Mouse (Mus musculus) testis, adult 2 months (tissue): ENCODE measurements at regions not wholly inside any gene's neighbourhood (a gene's known extent, or its start where the extent isn't known, plus 50 kb on each side); places are given as distances from the start of the nearest gene placed in this dataset.

Source experiments
- H3K27ac ChIP-seq: fragments of 200-500 bp; 2 replicates; pipeline ENCODE4 v1.5.1; 2012; ENCODE audit warnings: low read depth, low read length; ENCODE audit not compliant: control insufficient read depth, insufficient read depth
- H3K27me3 ChIP-seq: fragments of 200-500 bp; 2 replicates; pipeline ENCODE4 v1.6.1; 2012; ENCODE audit warnings: mild to moderate bottlenecking, low read length, moderate library complexity; ENCODE audit not compliant: control insufficient read depth, insufficient read depth
- H3K36me3 ChIP-seq: fragments of 200-500 bp; 2 replicates; pipeline ENCODE4 v1.6.1; 2012; ENCODE audit warnings: mild to moderate bottlenecking, low read length; ENCODE audit not compliant: control insufficient read depth, insufficient read depth
- H3K4me1 ChIP-seq: fragments of 200-500 bp; 2 replicates; pipeline ENCODE4 v1.6.1; 2012; ENCODE audit warnings: low read length; ENCODE audit not compliant: control insufficient read depth, insufficient read depth
- H3K4me3 ChIP-seq: fragments of 200-500 bp; 2 replicates; pipeline ENCODE4 v1.5.1; 2012; ENCODE audit warnings: low read depth, mild to moderate bottlenecking, low read length, moderate library complexity, mixed read lengths; ENCODE audit not compliant: control insufficient read depth
- CTCF ChIP-seq: fragments of 200-500 bp; IDR thresholded peaks from 2 replicates; pipeline ENCODE4 v1.5.1; 2012; ENCODE audit warnings: low read depth, mild to moderate bottlenecking, inconsistent platforms, low read length, moderate library complexity; ENCODE audit not compliant: control insufficient read depth, insufficient read depth, insufficient replicate concordance
- POLR2A ChIP-seq: fragments of 200-500 bp; IDR thresholded peaks from 2 replicates; pipeline ENCODE4 v1.6.1; 2012; ENCODE audit warnings: low read depth, mild to moderate bottlenecking, inconsistent platforms, low read length, moderate library complexity; ENCODE audit not compliant: control insufficient read depth

- H3K27ac ChIP-seq: no peak overlapping the region
- H3K36me3 ChIP-seq: no peaks in the 10 kb centered on the region
- TF ChIP-seq CTCF: no peak
- no peak for TF ChIP-seq POLR2A
- no peaks in the 10 kb centered on the region for H3K4me1 ChIP-seq
- no peak overlapping the region for H3K4me3 ChIP-seq
- no peaks in the 10 kb centered on the region for H3K27me3 ChIP-seq
Measured at GRCm38 (mm10) chr14:61809716-61810437, 202.6 kb downstream of the Kcnrg start.

DNA sequence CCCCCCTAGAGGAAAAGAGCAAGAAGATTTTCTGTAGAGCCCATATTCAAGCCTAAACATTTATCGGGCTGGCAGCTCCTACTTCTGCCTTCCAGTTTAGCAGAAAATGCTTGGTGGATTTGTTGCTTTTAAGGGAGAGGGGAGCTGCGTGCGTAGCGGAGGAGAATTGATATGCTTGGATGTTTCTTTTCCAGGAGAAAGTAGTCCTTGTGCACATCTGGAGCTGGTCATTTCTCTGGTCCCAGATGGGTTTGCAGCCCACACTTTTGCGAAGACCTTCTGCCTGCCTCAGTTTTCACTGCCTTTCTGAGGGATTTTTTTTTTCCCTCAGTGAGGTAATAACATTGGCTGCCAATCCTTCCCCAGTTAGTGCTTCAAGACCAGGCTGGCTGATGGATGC, 203.6 kb downstream of the Kcnrg start:
- Histone ChIP-seq H3K27me3 (no peaks in the 10 kb centered on the region), H3K4me1 (no peaks in the 10 kb centered on the region), H3K36me3 (no peaks in the 10 kb centered on the region), H3K4me3 (no peak overlapping the region), H3K27ac (no peak overlapping the region)
- TF ChIP-seq POLR2A: no peak
- TF ChIP-seq CTCF: no peak

DNA sequence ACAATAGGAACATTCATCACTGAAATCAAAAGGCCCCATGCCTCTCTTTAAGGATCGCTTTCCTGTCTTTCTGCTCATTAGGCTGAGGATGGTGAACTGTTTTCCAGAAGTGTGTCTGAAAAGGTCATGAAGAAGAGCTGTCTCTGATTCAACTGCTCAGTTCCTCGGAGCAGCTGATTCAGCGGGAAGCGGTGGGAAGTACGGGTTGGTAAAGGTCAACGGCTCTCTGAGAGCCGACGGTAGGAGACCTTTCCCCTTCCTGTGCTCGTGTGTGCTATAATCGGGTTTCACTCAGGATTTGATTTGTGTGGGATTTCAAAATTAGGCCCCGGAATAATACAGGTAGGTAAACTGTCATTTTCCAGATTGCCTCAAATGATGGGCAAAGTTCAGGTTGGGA, 210.5 kb downstream of the Kcnrg start:
- H3K36me3 ChIP-seq: no peaks in the 10 kb centered on the region
- no peak overlapping the region for H3K4me3 ChIP-seq
- H3K27me3 ChIP-seq: no peaks in the 10 kb centered on the region
- no peak overlapping the region for H3K27ac ChIP-seq
- H3K4me1 ChIP-seq: no peaks in the 10 kb centered on the region
- no peak for TF ChIP-seq POLR2A
- no peak for TF ChIP-seq CTCF

GRCm38 (mm10) chr14:61818365-61818764, 211.1 kb downstream of the Kcnrg start:
- TF ChIP-seq POLR2A: no peak
- TF ChIP-seq CTCF: no peak
- Histone ChIP-seq H3K36me3 (no peaks in the 10 kb centered on the region), H3K27me3 (no peaks in the 10 kb centered on the region), H3K4me1 (no peaks in the 10 kb centered on the region), H3K27ac (no peak overlapping the region), H3K4me3 (no peak overlapping the region)

DNA sequence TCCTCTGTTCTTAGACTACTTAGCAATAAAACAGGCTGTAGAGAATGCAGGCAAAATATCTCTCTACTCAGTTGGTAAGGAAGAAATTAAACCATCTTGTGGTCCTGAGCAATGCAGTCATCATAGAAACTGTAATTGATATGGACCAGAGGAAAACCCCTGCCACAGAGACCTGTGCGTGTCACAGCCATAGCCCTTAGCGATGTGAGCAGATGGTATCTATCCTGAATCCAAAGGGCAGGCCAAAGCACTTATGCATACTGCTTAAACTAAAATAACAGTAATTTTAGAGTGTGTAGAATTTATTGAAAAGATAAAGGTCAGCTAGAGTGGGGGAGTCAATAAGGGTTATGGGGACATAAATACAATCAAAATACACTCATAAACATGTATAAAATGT, 212.0 kb downstream of the Kcnrg start:
- H3K4me3 ChIP-seq: no peak overlapping the region
- no peak overlapping the region for H3K27ac ChIP-seq
- H3K27me3 ChIP-seq: no peaks in the 10 kb centered on the region
- no peaks in the 10 kb centered on the region for H3K4me1 ChIP-seq
- no peaks in the 10 kb centered on the region for H3K36me3 ChIP-seq
- TF ChIP-seq POLR2A (no peak), CTCF (no peak)

DNA sequence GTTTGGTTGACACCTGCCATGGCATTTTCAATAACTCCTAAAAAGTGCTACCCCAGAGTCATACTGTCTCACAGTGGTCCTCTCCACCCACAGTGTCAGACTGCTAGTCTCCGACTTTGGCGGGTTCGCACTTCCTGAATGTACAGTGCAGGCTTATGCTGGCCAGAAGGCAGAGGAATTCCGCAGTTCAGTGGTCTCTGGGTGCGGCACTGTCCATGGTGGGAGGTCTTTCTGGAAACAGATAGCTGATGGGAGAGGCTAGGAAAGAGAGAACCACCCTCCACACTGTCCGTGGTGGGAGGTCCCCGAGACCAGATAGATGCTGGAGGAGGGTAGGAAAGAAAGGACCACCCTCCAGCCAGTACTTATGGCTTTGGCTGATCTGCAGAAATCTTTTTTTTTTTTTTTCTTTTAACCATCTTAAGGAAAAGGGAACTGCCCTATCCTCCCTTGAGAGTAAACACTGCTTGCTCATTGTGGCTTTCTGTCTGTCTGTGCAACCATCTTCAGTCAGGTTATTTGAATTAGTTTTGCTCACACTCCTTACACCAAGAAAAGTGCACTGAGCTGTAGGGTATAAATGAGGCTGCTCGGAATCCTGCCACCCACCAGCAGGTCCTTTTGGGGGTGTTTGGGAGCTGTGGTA, 227.2 kb downstream of the Kcnrg start:
- TF ChIP-seq POLR2A (no peak), CTCF (no peak)
- Histone ChIP-seq H3K27me3 (no peaks in the 10 kb centered on the region), H3K4me3 (no peak overlapping the region; the same call in 1 of the 2 replicates), H3K36me3 (no peaks in the 10 kb centered on the region), H3K27ac (no peak overlapping the region), H3K4me1 (peaks cover 3% of the 10 kb centered on the region)

DNA sequence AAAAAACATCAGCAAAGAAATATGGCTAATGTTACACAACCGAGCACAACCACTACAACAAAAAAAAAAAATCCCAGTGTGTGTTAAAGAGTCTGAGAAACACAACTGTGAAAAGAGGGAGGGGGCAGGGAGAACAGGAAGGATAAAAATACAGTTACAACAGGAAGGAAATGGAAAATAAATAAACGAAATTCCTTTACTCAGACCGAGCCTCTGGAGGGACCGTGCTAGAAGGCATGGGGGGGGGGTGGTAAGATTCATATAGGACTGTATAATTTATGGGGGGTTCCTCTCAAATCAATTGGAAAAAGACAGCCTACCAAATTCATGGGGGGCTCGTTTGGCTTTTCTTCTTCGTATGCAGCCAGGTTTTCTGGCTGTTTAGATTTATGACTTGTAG, 228.5 kb downstream of the Kcnrg start:
- Histone ChIP-seq H3K4me3 (no peak overlapping the region), H3K36me3 (no peaks in the 10 kb centered on the region), H3K4me1 (peaks cover 3% of the 10 kb centered on the region), H3K27ac (no peak overlapping the region), H3K27me3 (no peaks in the 10 kb centered on the region)
- TF ChIP-seq POLR2A (no peak), CTCF (no peak)
